Mouse (Mus musculus) ES-Bruce4 (cell line): ENCODE measurements around the gene Pou4f2.

ENCODE experiments used
- CTCF ChIP-seq: IDR thresholded peaks from one replicate; pipeline ENCODE4 v1.8.1; 2011; ENCODE audit warnings: low read depth, low read length
- EP300 ChIP-seq: IDR thresholded peaks from 2 replicates; pipeline ENCODE4 v1.6.1; 2011; ENCODE audit warnings: low read depth, low read length; ENCODE audit not compliant: insufficient read depth
- POLR2A ChIP-seq: IDR thresholded peaks from one replicate; pipeline ENCODE4 v1.8.1; 2011; ENCODE audit warnings: low read length; ENCODE audit not compliant: insufficient read depth

- TF ChIP-seq EP300 (no peak), CTCF (no peak), POLR2A (no peak)
These were observed 6.3 kb upstream of the Pou4f2 start for GRCm38 (mm10) chr8:78442781-78443180.
